Mouse (Mus musculus) bone marrow, adult 2 months (tissue): ENCODE measurements around the gene Gadd45gip1.

Source experiments
- CTCF ChIP-seq: fragments of 200-500 bp; IDR thresholded peaks from 2 replicates; pipeline ENCODE4 v1.5.1; 2011; ENCODE audit warnings: low read length, control low read depth; ENCODE audit not compliant: control insufficient read depth, insufficient read depth
- POLR2A ChIP-seq: fragments of 200-500 bp; IDR thresholded peaks from 2 replicates; pipeline ENCODE4 v1.6.1; 2011; ENCODE audit warnings: low read depth, mild to moderate bottlenecking, control low read depth, low read length, borderline replicate concordance; ENCODE audit not compliant: control insufficient read depth

GRCm38 (mm10) chr8:84871376-84872308 is 40.3 kb downstream of the Gadd45gip1 start, which contains the start of gene Syce2:
- TF ChIP-seq POLR2A: no peak
- no peak for TF ChIP-seq CTCF
